Mouse (Mus musculus) embryo, embryonic 10 days (tissue): ENCODE measurements around the gene Trim59.
A peak's percentile ranks its signal among the peaks of the same experiment; 100 is the strongest.
"Not testable (repeated sequence)": the region's sequence is repeated elsewhere in the genome, so short reads cannot be mapped to it uniquely, and the experiment has no call there.

Experiments
- DNase-seq: peaks from one replicate; pipeline ENCODE4 v3.0.0-alpha.2; 2015; ENCODE audit warnings: low spot score

The Trim59 gene

DNA sequence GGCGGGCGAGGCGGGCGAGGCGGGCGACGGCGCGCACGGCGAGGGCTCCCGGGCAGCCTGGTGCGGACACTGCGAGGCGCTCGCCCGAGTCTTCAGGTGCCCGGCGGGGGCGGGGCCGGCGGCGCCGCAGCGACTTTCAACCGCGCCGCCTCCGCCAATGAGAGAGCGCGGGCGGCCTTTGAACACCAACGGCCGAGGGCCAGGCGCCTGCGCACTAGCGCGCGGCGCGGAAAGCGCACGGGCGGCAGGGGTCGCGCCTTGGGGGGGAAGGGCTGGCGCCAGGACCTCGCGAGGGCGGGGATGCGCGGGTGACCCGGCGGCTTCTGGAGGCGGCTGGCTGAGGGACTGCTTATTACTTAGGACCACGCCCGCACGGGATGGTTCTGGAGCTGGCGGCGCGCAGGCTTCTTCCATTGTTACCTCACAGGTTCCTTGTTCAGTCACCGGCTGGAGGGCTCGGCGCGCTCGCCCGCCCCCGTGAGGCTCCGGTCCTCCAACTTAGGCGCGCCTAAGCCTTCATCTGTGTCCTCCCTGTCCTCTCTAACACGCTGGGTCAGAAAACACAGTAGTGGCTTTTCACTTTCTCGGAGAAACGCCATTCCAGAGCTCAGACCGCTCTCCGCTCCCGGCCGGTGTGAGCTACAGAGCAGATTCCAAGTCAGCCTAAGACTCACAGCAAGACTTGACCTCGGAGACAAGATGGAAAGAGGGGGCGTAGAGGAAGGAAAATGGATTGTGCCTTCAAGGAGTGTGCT is at the start of gene Trim59:
Trim59 (minus strand) TSS at position 111 of the 755 bp plus-strand sequence.
- DNase-seq, result peak; percentile 92

DNA sequence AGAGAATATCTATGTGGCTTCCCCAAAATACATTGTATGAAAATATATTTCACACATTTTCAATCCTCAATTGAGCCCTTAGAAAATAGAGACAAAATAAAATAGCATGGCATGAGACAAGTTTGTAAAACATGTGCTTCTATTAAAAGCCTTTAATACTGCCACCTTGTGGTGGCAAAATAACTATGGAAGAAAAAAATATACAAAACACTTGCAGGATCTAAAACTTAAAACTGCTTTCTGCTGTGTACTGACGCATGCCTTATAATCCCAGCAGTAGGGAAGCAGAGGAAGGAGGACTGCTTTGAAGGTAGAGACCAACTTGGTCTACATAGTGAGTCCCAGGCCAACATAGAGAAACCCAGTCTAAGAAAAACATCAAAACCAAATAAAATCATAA is 19.4 kb upstream of the Trim59 start:
- DNase-seq, result no peak

DNA sequence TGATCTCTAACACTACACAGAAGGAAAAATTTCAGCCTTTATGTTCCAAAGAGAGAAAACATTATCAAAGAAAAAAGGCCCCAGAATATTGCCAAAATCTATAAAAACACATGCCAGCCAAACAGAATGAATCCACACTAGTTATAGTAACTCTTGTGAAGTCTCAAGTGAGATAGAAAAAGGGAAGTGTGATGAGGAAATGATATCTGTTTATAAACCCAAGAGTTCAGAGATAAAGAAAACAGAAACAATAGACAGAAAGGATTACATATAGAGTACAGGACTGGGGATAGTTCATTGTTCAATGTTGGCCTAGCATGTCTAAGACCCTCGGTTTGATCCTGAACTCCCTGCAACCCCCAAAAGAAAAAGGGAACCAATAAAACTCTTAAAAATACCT is 18.2 kb upstream of the Trim59 start:
- DNase-seq, result no peak

DNA sequence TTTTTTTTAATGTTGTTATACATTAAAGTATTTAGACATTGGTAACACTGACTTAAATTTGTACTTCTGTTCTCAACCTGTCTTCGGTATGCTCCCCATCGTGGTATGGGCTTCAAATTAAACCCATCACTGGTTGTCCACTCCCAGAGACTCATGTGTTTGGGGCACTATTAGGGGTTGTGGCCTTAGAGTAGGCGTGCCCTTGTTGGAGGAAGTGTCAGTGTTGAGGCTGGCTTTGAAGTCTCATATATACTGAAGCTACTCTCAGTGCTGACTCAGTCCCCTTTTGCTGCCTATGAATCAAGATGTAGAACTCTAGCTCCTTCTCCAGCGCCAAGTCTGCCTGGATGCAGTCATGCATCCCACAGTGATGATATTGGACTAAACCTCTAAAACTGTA is 16.1 kb upstream of the Trim59 start:
- no peak for DNase-seq

DNA sequence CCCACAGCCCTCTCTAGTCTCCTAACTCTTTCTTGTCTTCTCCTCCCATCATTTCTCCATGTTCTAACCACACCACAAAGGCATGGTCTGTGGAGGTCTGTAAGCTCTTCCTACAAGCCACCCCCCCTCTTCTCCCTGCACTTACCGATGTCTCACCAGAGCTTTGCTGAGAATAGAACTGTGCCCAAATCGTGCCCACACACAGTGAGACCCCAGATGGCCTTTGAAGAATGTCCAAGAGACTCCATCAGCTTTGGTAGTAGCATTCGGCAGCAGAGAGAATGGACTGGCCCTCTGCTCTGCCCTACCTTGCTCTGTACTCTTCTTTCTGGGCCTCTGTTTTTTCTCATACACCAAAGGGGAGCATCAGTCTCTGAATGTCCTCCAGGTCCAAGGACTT is 11.3 kb upstream of the Trim59 start:
- no peak for DNase-seq

DNA sequence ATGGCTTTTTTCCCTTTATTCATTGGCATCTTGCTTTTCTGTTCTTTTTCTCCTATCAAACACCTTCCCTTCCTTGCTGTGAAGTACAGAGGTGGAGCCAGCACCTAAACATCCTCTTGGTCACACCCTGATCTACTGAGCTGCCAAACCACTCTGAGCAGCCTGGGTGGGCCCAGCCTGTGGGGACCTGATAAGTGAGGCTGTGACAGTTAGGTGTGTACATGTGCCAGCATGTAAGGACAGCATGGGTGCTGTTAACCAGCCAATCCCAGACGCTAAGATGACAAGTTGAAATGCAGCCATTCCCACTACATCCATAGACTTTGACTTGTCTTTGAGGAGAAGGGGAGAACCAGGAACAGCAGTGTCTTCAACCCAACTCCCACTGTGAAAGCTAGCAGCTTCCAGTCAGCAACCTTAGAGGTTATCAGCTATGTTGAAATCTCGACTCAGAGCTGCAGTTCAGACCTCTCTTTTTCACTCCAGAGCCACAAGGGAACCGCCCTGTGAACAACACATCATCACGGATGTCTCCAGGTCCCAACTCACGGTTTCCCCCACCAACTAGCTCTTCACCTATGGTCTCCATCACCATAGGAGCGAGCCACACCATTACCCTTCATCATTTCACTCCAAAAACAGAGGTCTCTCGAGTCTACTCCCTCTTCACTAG is 10.3 kb upstream of the Trim59 start:
- DNase-seq, result no peak

DNA sequence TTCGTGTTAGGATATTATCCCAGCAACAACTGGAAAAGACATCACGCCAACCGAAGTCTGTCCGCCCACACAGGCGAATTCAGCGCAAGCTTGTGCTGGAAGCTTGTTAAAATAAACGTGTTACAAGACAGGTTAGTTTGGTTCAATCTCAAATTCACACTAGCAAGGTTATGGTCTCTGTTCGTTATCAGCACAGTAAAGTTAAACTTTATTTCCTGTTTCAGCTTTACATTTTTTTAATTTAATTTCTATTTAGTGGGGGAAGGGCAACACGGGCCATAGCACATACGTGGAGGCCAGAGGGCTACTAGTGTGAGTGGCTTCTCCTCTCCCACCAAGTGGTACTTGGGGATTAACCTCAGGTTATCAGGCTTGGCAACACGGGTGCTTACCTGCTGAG is 7.3 kb upstream of the Trim59 start:
- no peak for DNase-seq

DNA sequence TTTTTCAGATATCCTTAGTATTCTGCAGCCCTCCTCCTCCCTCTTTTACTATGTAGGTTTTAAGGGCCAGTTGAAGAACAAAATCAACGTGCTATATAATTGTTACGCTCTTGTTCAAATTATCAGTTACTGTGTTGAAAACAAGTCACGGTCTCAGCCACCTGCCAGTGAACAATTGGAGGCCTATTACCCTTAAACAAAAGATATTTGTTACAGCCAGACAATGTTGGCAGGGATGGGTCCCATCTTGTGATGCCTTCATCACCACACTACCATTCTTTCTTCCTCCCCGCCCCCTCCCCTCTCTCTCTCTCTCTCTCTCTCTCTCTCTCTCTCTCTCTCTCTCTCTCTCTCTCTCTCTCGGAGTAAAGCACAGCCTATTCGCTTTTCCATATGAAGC is 4.5 kb upstream of the Trim59 start:
- DNase-seq, result no peak

DNA sequence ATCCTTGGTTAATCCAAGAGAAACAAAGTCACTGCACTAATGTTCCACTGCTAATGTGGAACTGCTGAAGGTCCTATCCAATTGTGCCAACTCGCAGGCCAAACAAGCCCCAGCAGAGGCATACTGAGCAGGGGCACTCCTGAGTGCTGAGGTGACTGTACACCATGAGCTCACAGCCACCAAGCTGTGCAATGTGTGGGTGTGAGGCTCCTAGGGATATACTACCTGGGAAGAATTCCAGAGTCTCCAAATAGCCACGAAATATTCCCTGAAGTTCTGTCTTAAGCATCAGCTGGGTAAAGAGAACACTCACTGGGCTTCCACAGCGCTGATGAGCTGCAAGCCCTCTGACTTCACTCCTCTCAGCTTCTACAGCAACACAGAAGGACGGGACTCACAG is 3.1 kb upstream of the Trim59 start:
- no peak for DNase-seq

DNA sequence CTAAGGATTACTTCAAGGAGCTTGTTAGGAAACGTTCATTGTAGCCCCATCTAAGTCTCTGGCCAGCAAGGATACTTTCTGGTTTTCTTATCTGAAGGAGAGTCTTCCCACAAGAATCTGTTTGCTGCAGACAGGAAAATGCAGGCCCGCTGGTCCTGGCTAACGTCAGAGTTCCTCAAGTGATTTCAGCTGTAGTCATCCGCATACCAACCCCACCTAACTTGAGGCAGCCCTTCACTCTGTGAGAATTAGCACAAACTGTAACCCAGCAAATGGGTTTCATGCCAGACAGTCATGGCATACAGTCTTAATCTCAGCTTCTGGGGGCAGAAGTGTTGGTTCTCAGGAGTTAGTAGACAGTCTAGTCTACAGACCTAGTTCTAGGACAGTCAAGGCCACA is 2.0 kb upstream of the Trim59 start:
- peak; percentile 23 for DNase-seq

DNA sequence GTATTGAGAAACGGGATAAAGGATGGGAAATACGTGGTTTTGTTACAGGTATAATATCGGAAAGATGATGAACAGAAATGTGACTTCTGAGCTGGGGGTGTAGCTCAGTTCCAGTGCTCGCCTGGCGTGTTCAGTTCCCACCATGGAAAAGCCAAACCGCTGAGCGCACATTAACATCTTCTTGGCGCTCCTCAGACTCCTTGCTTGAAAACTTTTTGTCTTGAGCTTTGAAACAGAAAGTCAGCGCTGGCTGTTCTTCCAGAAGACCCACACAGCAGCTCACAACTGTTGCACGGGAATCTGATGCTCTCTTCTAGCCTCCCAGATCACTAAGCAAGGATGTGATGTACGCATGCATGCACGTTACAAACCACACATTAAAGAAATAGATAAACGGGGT is 1.2 kb upstream of the Trim59 start:
- DNase-seq, result peak; percentile 40

DNA sequence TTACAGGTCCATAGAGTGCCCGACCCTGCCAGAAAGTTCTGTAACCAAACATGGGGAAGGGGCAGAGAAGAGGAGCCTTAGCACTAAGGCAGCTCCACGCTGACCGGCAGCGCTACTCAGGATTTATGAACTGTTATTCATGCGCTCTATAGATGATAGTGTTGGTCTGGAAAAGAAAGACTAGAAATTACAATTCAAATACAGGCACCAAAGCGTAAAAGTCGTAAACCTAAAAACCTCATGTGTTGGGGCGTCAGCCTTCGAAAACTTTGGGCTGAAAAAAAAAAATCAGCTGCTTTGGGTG is 797 bp upstream of the Trim59 start:
- DNase-seq, result no peak

DNA sequence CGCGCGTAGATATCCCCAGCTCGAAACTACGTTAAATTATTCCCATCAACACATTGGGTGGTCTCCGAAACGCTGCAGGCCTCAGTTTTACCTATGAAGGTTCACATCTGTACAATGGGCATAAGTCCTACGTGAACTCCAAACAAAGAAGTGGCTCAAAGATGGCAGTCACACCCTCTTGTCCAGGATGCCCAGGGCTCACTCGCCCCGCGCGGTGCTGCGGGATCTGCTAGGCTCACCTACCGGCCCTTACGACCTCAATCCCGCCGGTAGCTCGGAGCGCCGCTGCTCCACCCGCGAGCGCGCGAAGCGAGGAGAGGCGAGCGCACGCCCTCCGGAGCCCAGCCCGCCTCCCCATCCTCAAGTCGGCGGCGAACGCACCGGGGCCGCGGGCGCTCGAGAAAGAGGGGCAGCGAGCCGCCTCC is 376 bp downstream of the Trim59 start:
- peak; percentile 83 for DNase-seq

DNA sequence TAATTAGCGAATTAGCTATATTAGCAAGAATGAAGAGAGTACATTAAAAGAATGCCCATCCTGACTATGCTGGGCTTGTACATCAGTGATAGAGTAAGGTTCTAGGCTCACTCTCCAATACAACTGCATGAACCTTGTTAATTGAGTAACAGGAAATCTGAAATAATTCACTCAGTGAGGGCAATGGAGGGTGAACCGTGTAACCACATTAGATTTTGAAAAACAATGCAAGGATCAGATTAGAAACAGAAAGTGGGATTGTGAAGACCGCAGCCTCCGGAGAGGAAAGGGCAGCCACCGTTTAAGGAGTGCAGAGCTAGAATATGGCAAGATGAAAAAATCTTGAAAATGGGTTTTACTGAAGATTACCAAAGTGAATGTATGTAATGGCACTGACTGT is 3.3 kb downstream of the Trim59 start:
- DNase-seq, result no peak

DNA sequence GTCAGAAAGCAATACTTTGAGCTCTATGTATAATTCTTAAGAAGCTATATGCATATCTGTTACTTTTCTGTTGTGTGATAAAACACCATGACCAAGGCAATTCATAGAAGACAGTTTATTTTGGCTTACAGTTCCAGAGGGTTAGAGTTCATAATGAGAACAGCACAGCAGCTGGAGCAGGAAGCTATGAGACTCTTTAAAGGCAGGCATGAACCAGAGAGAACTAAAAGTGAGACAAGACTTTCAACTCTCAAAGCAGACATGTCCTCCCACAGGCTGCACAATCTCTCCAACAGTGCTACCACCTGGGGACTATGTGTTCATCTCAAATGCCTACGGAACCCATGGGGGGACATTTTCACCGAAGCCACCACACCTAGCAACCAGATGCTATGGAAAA is 4.5 kb downstream of the Trim59 start:
- no peak for DNase-seq

DNA sequence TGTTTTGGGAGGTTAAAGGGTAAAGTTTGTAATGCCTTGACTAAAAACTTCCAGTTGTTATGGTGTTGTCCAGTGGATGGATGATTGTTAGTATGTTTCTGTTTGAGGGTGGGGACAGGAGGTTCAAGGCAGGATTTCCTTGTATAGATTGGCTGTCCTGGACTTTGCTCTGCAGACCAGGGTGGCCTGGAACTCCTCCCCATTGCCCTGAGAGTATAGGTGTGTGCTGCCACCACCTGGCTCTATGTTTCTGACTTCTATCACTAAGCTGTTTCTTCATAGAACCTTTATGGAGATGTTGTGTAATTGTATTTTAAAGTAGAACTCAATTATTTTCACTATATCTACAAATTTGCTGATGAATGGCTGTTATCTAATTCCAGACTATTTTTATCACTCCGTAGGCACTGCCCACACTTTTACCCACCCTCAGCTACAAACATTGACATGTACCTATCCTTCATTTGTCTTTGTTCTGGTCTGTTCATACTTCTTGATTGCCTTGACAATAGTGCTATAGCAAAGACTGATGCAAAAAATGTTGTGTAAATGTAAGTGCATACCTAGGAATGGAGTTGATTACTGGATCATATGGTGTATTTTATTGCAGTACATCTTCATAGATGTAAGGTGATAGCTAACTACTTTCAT is 18.3 kb downstream of the Trim59 start:
- DNase-seq, result no peak

DNA sequence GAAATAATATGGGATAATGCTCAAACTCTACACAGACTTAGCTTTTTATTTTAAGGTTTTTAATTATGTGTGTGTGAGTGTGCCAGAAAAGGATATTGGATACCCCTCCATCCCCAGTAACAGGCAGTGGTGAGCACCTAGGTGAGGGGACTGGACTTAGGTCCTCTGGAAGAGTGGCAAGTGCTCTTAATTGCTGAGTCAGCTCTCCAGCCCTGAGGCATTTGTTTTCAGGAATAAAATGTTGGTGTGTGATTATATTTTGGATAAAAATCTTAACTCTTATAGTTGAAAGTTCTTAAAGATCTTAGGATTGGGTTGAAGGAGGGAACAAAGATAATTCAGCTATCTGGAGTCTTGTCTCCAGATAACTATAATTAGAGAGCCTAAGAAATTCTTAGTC is 23.8 kb downstream of the Trim59 start:
- DNase-seq, result no peak

DNA sequence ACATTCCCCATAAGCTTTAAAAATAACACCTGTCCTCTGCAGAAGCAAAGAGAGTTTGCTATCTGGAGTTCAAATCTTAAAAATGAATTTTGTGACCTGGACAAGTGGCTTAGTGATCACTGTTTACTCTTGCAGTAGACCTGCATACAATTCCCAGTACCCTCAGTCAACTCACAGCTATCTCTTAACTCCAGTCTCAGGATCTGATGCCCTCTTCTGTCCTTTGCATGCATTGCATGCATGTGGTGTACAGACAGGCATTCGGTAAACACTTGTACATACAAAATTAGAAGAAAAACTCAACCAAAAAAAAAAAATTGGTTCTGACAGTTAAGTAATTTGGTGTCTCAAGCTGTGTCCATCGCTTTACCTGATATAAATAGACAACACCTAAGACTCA is 24.3 kb downstream of the Trim59 start:
- DNase-seq, result peak; percentile 41

DNA sequence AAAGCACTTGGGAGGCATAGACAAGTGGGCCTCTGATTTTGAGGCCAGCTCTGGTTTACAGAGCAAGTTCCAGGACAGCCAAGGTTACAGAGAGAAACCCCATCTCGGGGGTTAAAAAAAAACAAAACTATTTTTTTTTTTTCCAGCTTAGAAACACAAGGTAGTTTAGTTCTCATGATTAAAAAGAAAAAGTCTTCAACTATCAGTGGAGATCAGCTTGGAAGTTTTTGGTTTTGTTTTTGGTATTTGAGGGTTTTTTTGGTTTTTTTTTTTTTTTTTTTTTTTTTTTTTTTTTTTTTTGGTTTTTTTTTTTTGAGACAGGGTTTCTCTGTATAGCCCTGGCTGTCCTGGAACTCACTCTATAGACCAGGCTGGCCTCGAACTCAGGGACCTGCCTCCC is 25.9 kb downstream of the Trim59 start:
- not testable (repeated sequence) for DNase-seq

DNA sequence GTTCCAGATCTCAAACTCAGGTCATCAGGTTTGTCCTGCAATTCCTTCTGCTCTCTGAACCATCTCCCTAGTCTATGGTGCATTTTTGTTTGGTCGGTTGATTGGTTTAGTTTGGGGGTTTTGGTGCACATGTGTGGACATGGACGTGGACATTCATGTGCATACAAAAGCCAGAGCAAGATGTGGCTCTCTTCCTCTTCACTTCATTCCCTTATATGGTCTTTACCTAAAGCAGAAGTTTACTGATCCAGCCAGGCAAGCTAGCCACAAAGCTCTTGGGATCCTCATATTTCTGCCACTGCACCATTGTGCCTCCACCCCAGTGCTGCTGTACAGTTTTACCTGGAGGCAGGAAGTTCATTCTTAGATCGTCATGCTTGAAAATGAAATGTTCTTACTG is 27.4 kb downstream of the Trim59 start:
- DNase-seq, result no peak

DNA sequence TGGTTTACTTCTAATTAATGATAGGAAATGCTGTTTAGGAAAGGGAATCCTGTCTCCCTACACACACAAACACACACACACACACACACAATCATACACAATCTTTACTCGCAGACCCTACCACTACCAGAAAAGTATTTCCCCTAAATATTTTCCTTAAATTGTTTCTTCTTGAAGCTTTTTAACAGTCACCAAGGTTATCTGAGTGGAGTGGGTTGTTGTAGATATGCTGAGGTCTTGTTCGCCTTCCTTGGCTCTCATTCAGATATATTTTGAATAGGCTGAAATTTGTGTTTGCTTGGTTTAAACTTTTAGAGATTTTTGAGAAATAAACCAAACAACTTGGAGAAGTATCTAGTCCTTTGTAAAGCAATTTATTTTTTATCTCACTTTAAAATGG is 35.7 kb downstream of the Trim59 start:
- DNase-seq, result no peak

DNA sequence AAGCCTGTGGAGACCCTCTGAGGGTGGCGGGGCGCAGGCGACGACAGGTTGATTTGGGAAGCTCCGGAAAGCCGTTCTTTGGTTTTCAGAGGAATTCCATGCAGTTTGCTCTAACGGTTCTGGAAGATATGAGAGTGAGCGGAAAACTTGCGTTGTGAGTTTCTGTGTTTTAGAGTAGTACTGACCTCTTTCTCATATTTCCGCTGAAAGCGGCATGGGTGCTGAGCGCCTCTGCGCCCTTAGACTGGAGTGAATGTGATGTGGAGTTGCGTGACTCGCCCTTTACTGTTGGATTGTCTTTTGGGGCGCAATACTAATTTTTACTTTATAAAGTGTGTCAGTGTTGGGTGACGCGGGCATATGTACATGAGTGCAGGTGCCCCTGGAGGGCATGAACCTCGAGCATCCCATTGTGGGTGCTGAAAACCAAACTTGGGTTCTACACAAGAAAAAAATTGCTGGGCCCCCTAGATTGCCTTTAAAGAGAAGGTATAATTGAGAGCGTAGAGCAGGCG is 38.3 kb downstream of the Trim59 start:
- no peak for DNase-seq
